Mouse (Mus musculus) ES-E14 (cell line): ENCODE measurements at regions not wholly inside any gene's neighbourhood (a gene's known extent, or its start where the extent isn't known, plus 50 kb on each side); places are given as distances from the start of the nearest gene placed in this dataset.

ENCODE experiments used
- DNase-seq: peaks from one replicate; pipeline ENCODE4 v3.0.0-alpha.2; 2013; ENCODE audit warnings: low read depth, low spot score
- H3K27ac ChIP-seq: 2 replicates; pipeline ENCODE4 v1.5.1; 2012; ENCODE audit warnings: low read depth, mild to moderate bottlenecking, low read length, moderate library complexity, mixed read lengths; ENCODE audit not compliant: poor library complexity, insufficient read depth, severe bottlenecking
- H3K36me3 ChIP-seq: 2 replicates; pipeline ENCODE4 v1.6.1; 2012; ENCODE audit warnings: mild to moderate bottlenecking, low read length, moderate library complexity, mixed read lengths; ENCODE audit not compliant: control insufficient read depth, poor library complexity, insufficient read depth, severe bottlenecking
- H3K4me1 ChIP-seq, 2 experiments: fragments of 150-350 bp in 1 of 2; sonication (generic) in 1 of 2; 2 replicates each; pipeline ENCODE4 v1.6.1; 2012; ENCODE audit warnings: low read length in 2 of 2, mild to moderate bottlenecking in 1 of 2, mixed read lengths in 1 of 2; ENCODE audit not compliant: control insufficient read depth in 2 of 2, insufficient read depth in 2 of 2, poor library complexity in 1 of 2
- H3K4me3 ChIP-seq, 2 experiments: fragments of 150-350 bp in 1 of 2; sonication (generic) in 1 of 2; 2 replicates each; pipeline ENCODE4 v1.5.1; 2012; ENCODE audit warnings: low read length in 2 of 2, low read depth in 1 of 2, mild to moderate bottlenecking in 1 of 2, mixed read lengths in 1 of 2; ENCODE audit not compliant: insufficient read depth in 1 of 2, poor library complexity in 1 of 2, severe bottlenecking in 1 of 2
- H3K9ac ChIP-seq: 2 replicates; pipeline ENCODE4 v1.6.1; 2012; ENCODE audit warnings: low read depth, mild to moderate bottlenecking, low read length, mixed read lengths; ENCODE audit not compliant: poor library complexity, insufficient read depth, severe bottlenecking
- H3K9me3 ChIP-seq: fragments of 150-350 bp; sonication (generic); 2 replicates; pipeline ENCODE4 v1.6.1; 2012; ENCODE audit warnings: low read depth, mild to moderate bottlenecking, low read length; ENCODE audit not compliant: control insufficient read depth, insufficient read depth
- CHD2 ChIP-seq: IDR thresholded peaks from 2 replicates; pipeline ENCODE4 v1.6.1; 2014; ENCODE audit warnings: mild to moderate bottlenecking, low read depth, low read length, inconsistent platforms
- HCFC1 ChIP-seq: IDR thresholded peaks from 2 replicates; pipeline ENCODE4 v1.6.1; 2012; ENCODE audit warnings: low read length, inconsistent platforms, borderline replicate concordance; ENCODE audit not compliant: insufficient read depth
- MAFK ChIP-seq: IDR thresholded peaks from 2 replicates; pipeline ENCODE4 v1.6.1; 2014; ENCODE audit warnings: mild to moderate bottlenecking, low read depth, low read length, inconsistent platforms; ENCODE audit not compliant: insufficient read depth
- ZC3H11A ChIP-seq: IDR thresholded peaks from 2 replicates; pipeline ENCODE4 v1.6.1; 2012; ENCODE audit warnings: low read depth, mild to moderate bottlenecking, inconsistent platforms, low read length, borderline replicate concordance
- ZNF384 ChIP-seq: IDR thresholded peaks from 2 replicates; pipeline ENCODE4 v1.6.1; 2012; ENCODE audit warnings: low read depth, low read length, inconsistent platforms
- in situ Hi-C, 2 experiments: fragments of 600-800 bp; cut with MboI; formaldehyde crosslinking; loops; one replicate each; pipeline ENCODE4 v1.15.1; 2025; ENCODE audit warnings: low sequenced_read_pairs in 2 of 2, inconsistent platforms in 1 of 2; ENCODE audit not compliant: unreplicated experiment in 2 of 2

DNA sequence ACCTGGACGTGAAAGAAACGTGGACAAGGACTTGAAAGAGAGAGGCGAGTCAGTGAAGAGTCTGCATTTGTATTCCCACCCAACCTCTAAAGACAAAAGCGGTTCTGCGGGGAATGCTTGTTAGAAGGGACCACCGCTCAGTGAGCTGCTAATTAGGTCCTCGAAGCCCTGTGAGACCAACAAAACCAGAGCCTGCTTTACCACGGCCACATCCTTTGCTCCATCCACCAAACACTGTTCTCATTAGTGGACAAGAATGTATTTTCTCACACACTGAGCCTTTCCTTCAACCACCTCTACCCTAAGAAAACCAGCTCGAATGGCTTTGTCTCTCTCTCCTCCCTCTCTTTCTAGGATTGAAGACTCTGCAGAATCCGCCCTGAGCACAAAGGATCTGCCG is 365.1 kb upstream of the Nfe2l3 start:
- H3K4me1 ChIP-seq, result no peaks in the 10 kb centered on the region
- no peak for DNase-seq
- no peak for TF ChIP-seq CHD2
- no peak for TF ChIP-seq ZNF384
- no peak for TF ChIP-seq HCFC1
- TF ChIP-seq ZC3H11A, result no peak
- no peak for TF ChIP-seq MAFK
- H3K9me3 ChIP-seq, result no peaks in the 10 kb centered on the region
- no peak overlapping the region for H3K4me3 ChIP-seq
- no peak overlapping the region for H3K27ac ChIP-seq
- no peak overlapping the region for H3K9ac ChIP-seq
- in situ Hi-C loops, result no loop called here
- H3K36me3 ChIP-seq, result no peaks in the 10 kb centered on the region

DNA sequence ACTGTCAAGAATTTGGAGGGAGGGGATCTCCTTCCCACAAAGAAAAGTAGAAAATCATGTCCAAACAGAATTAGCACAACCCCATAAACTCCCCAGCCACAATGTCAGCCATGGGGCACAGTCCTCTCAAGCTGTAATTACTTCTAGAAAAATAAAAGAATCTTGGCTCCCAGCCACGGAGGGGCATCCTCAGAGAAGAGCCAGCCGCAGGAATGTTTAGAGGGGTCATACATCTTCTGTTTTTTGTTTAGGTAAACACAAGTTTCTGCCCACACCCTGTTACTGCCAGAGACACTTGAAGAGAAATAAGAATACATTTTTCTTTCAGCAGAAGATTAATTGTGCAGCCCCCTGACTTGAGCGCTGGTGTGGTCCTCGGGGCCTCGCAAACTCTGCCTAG is 362.5 kb upstream of the Nfe2l3 start:
- Histone ChIP-seq H3K4me3 (no peak overlapping the region), H3K4me1 (no peaks in the 10 kb centered on the region), H3K9me3 (no peaks in the 10 kb centered on the region), H3K36me3 (no peaks in the 10 kb centered on the region), H3K27ac (no peak overlapping the region), H3K9ac (no peak overlapping the region)
- TF ChIP-seq ZC3H11A (no peak), MAFK (no peak), ZNF384 (no peak)
- no peak for DNase-seq
- in situ Hi-C loops, result no loop called here

- DNase-seq, result no peak
- Histone ChIP-seq H3K36me3 (no peaks in the 10 kb centered on the region), H3K9me3 (no peaks in the 10 kb centered on the region), H3K4me1 (no peaks in the 10 kb centered on the region), H3K9ac (no peak overlapping the region), H3K4me3 (no peak overlapping the region), H3K27ac (no peak overlapping the region)
- no peak for TF ChIP-seq ZNF384
- TF ChIP-seq MAFK, result no peak
- no peak for TF ChIP-seq ZC3H11A
- no peak for TF ChIP-seq CHD2
- no peak for TF ChIP-seq HCFC1
- in situ Hi-C loops, result no loop called here
These were observed 361.2 kb upstream of the Nfe2l3 start for GRCm38 (mm10) chr6:51071243-51071642.

DNA sequence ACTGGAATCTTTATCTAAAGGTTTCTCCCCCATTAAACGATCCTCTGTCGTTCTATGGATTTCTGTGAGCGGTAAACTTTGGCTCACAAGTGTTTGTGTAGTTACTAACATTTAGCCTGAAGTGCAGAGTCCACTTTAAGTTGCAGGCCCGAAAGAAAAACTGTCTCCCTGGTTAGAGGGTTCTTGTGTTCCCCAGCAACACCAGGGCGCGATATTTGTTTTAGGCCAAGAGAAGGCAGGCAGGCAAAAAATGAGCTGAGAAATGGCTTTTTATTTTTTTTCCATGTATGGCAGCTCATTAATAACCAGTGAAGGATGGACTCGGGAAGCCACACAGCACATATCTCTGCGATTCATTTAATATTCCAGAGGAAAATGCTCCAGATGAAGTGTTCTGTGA is 357.4 kb upstream of the Nfe2l3 start:
- DNase-seq, result no peak
- Histone ChIP-seq H3K4me1 (peaks cover 0 to 2% of the 10 kb centered on the region in 2 experiments; a peak in 1 of 4 replicates), H3K36me3 (no peaks in the 10 kb centered on the region), H3K9me3 (no peaks in the 10 kb centered on the region), H3K9ac (no peak overlapping the region), H3K27ac (no peak overlapping the region), H3K4me3 (no peak overlapping the region)
- TF ChIP-seq HCFC1, result no peak
- no peak for TF ChIP-seq ZC3H11A
- no peak for TF ChIP-seq MAFK
- TF ChIP-seq CHD2, result no peak
- no peak for TF ChIP-seq ZNF384
- in situ Hi-C loops, result no loop called here
